Mouse (Mus musculus) WW6 (cell line): ENCODE results near the gene Dlg3.

Source experiments
- DNase-seq: peaks from one replicate; pipeline ENCODE4 v3.0.0-alpha.2; 2013; ENCODE audit warnings: low read depth, low spot score

The Dlg3 gene

DNA sequence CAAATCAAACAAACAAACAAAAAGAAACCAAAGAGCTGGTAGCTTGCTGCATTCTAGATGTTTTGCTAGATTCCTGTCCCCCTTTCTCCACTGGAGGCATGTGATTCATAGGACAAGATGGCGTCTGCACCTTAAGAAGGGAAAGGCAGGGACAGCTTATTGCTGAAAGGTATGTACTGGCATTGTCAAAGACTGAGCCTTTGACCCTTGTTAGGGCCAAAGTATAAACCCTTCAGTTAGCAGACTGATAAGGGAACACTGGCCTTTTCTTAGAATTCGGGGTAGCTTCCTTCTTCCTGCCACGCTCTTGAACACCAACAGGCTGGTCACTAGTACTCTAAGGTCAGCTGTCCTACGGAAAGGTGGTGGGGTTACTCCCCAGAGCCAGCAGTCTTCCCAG is 29.8 kb downstream of the Dlg3 start:
- DNase-seq = no peak

DNA sequence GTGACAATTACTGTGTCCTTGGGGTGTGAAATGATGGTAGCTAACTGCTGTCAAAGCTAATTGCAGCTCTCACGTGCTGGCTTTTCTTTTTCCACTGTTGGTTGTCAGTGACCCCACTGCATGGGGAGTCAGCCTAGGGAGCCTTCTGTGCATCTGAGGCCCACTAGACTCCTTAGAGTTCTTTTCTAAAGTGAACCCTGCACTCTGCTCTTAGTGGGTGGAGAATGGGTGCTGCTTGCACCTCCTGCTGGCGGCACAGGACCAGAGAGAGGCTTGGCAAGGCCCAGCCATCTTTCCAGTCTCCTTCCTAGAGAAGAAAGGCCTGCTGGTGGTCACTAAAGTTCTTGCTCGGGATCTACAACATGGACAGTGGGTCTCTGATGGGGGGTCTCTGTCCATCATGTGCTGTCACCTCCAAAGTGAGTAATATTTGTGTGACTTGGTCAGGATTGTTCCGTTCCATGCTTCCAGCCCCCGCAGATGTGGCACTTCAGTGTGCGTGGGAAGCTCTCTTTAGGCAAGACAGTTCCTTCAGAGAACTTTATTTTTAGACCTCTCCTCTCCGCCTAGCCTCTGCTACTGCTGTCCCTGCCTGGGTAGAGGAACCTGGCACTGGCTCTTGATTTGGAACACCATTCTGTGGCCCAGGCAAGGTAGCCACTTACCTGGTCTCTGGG is 30.5 kb downstream of the Dlg3 start:
- no peak for DNase-seq

DNA sequence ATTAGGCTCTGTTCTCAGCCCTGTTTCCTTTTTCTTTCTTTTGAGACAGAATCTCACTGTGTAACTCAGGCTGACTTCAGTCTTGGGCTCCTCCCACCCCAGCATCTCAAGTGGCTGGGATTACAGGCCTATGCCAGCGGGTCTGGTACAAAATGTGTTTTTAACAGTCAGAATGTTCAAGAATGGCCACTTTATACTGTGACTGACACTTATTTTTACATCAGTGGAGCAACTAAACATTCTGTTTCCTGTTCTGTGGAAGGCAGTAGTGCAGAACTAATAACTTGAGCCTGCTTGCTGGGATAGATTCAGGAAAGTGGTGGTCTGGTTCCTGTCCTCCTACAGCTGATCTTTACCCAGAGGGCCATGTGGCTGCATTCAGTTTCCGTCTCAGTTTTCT is 33.1 kb downstream of the Dlg3 start:
- no peak for DNase-seq

DNA sequence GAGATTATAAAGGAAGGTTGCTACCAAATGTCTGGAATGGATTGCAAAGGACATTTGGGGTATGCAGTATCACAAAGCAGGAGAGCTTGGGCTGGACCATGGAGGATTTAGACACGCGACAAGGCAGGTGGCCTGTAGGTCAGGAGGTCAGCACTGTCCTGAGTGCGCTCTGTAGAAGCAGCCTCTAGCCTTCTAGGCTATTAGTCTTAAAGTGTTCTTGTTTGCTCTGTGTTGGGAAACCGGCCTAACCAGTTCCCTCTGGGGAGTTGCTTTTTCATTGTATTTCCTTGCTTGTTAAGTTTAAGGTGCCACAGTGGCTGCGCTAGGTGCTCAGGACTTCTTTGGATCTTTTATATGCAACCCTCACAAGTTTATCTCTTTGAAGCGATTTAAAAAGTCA is 34.5 kb downstream of the Dlg3 start:
- no peak for DNase-seq

DNA sequence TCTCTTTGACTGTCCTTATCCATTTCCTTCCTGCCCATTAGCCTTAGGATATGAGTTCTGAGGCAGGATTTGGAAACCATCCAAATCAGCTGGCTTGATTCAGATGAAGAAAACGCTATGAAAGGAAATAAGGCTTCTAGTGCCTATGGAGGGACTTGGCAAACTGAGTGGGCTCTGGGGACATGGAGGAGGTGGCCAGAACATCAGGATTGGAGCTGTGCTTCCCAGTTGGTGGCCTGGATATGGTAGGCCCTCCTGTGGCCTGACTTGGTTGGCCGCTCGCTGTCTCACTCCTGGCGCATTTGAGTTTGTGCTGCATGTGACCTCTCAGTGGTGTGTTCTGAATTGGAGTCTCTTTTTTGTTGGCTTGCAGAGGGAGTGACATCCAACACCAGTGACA is 43.6 kb downstream of the Dlg3 start:
- no peak for DNase-seq

DNA sequence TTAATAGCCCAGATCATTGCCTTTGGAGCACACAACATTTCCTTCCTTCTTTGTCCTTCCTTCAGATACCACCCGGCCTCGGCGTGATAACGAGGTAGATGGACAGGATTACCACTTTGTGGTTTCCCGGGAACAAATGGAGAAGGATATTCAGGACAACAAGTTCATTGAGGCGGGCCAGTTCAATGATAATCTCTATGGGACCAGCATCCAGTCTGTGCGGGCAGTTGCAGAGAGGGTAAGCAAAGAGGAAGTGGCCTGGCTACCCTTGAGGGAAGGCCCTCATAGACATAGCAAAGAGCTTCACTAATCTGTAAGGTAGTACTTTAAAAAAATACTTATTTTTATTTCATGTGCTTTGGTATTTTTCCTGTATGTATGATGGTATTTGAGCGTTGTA is 46.6 kb downstream of the Dlg3 start:
- no peak for DNase-seq

DNA sequence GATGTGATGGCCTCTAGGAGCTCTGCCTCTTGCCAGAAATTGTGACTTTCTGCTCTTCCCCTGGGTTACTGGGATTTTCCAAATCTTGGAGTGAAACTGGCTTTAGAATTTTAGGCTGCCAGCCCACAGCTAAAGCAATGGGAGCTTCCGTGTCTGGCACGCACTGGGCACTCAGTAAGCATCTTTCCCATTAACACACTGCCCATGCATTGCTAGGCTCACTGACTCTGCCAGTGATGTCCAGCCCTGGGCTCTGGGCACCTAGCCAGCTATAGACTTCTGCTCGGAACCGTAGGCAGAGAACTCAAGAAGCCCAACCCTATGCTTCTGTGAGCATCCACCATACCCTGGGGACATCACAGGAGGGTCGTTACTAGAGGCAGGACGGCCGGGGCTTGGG is 48.2 kb downstream of the Dlg3 start:
- no peak for DNase-seq

DNA sequence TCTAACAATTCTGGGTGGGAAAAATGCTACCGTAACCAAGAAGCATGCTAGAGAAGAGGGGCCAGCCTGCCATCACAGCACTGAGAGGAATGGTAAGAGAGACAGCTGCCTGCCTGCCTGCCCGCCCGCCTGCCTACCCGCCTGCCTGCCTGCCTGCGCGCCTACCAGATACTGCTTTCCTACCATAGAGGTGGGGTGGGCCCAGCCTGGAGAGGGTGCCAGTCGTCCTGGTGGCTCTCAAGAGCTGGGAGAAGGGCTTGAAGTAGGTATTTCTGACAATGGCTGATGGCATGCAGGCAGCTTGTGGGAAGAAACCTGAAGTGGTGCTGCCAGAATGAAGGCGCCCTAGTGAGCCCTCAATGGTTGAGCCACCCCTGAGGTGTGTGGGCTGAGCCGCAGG is 51.2 kb downstream of the Dlg3 start:
- no peak for DNase-seq

DNA sequence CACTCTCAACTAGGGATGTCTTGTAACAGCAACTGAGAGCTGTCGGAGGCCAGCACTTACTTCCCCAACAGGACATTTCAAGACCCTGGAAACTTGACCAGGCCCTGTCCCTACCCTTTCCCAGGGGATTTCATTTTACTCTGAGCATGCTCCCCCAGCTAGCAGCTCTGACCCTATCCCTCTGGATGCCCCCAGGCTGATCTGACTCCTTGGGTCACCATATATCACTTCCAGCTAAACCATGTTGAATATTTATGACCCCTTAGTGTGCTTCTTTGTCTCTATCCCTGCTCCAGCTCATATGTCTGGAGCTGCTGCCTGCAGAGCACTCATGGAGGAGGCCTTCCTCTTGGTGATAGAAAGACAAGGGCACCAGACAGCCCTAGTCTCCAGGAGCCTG is 53.6 kb downstream of the Dlg3 start:
- no peak for DNase-seq

DNA sequence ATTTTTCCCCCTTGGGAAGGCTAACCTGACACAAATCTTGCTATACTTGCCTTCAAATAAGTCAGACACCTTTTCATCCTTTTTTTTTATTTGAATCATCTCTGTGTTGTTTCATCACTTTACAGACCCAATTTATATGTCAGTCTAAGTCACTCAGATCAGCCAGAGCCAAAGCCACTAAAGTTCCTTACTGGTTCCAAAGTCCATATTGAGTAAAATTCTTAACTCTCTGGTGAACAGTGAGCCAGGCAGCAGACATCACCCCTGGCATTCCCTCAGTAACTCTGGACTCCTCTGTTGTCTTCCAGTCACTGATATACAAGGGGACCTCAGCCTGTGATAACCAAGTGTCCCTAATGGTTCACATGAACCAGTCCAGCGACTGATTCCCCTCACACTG is 58.0 kb downstream of the Dlg3 start:
- DNase-seq = no peak

DNA sequence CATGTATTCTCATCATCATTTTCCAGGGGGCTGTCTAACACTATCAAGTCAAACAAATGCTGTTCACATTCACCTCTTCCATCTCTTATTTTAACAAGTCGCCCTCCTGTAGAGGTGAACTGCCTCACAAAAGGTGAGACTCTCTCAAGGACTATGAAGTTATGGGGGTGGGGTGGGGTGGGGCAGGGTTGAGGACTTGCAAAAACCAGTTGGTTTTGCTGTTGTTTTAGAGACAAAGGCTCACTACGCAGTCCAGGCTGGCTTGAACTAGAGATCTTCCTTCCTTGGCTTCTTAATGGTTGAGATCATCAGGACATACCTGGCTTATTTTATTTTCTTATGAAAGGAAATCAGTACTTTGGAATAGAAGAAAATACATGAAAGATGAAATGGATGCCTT is 65.3 kb downstream of the Dlg3 start:
- no peak for DNase-seq

DNA sequence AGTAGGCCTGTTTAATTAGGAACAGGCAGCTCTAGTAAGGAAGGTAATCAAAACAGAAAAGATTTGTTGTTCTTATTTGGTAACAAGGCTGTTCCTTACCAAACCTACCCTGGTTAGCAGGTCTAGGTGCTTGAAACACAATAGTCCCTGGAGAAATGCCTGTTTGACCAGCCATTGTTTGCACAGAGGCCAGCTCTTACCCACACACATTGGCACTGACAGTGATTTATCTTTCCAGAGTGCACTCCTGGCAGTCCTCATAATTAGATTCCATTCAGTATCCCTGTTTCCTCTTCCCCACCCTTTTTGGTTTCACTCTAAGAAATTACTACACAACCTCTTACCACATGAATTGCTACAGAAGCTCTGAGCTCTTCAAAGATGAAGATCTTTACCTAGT is 71.7 kb downstream of the Dlg3 start:
- DNase-seq = no peak
